Mouse (Mus musculus) forebrain, embryonic 14.5 days (tissue): ENCODE data around the gene Sowaha. TPM values are rescaled to one million over a fixed set of nuclear protein-coding genes. Genes with fewer than 3 reads are reported as not detected.

Experiments used
- ATAC-seq: fragments of 200-750 bp; cut with Nextera tagmentation; 2 replicates; pipeline ENCODE4 v1.8.0; 2017; ENCODE audit warnings: mild to moderate bottlenecking, moderate library complexity
- DNase-seq: peaks from one replicate; pipeline ENCODE4 v3.0.0-alpha.2; 2015; ENCODE audit warnings: low spot score
- H3K27ac ChIP-seq: fragments of 300-500 bp; sonication (generic); 2 replicates; pipeline ENCODE4 v1.5.1; 2014; ENCODE audit warnings: low read depth, mild to moderate bottlenecking, control low read depth, low read length, moderate library complexity
- H3K27me3 ChIP-seq: fragments of 300-500 bp; sonication (generic); replicated peaks from 2 replicates; pipeline ENCODE4 v1.6.1; 2014; ENCODE audit warnings: low read length, control low read depth, mixed read lengths; ENCODE audit not compliant: control insufficient read depth, insufficient read depth
- H3K36me3 ChIP-seq: fragments of 300-500 bp; sonication (generic); 2 replicates; pipeline ENCODE4 v1.6.1; 2014; ENCODE audit warnings: low read length, control low read depth; ENCODE audit not compliant: control insufficient read depth, insufficient read depth
- H3K4me1 ChIP-seq: fragments of 300-500 bp; sonication (generic); 2 replicates; pipeline ENCODE4 v1.6.1; 2014; ENCODE audit warnings: antibody characterized with exemption, low read length, control low read depth; ENCODE audit not compliant: control insufficient read depth, insufficient read depth
- H3K4me2 ChIP-seq: fragments of 300-500 bp; sonication (generic); 2 replicates; pipeline ENCODE4 v1.6.1; 2014; ENCODE audit warnings: mild to moderate bottlenecking, control low read depth, low read length
- H3K4me3 ChIP-seq: fragments of 300-500 bp; sonication (generic); 2 replicates; pipeline ENCODE4 v1.5.1; 2014; ENCODE audit warnings: low read depth, low read length, control low read depth
- H3K9ac ChIP-seq: fragments of 300-500 bp; sonication (generic); 2 replicates; pipeline ENCODE4 v1.6.1; 2014; ENCODE audit warnings: mild to moderate bottlenecking, low read length, control low read depth, moderate library complexity
- H3K9me3 ChIP-seq: fragments of 300-500 bp; sonication (generic); replicated peaks from 2 replicates; pipeline ENCODE4 v1.6.1; 2016; ENCODE audit warnings: low read length, control low read depth, mixed read lengths; ENCODE audit not compliant: control insufficient read depth
- WGBS: fragments of 180-500 bp; shearing (Covaris S2); extraction: QIAGEN DNeasy Blood & Tissue Kit; methylation state at CpG from one replicate; pipeline ENCODE4 v1.1.7; 2014; 5-methylcytosine and 5-hydroxymethylcytosine counted together
- polyA plus RNA-seq: library from polyadenylated mRNA; unstranded; fragments of >200 nt; fragmentation: Nextera tagmentation; extraction: Ambion mirVana; gene quantifications from 2 replicates; pipeline ENCODE4 v1.2.1, GENCODE M21; 2014

Sowaha gene
- polyA plus RNA-seq, result 1.2 and 1.7 TPM in 2 replicates

DNA sequence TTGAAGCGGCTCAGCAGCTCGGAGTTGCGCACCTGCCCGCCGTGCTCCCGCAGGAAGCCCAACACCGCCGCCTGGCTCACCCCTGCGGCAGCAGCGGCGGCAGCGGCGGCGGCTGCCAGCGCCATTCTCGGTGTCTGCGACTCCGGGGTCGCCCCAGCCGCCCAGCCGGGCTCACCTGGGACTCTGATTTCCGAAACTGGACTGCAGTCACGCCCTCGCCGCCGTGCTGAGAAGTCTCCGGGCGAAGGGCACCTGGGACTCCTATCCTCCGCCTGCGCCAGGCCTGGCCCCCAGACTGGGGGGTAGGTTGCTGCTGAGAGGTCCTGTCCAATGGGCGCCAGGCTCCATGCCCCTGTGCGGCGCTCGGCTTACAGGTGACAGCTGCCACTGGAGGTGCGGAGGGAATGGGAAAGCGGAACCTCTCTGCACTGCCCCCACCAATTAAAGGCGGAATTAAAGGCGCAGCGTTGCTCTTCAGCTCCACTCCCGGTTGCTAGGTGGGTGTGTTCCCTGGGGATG lies at the start of gene Sowaha, which contains the start of gene Gm9945:
Sowaha (minus strand) TSS at position 492 of the 519 bp plus-strand sequence.
Gm9945 (plus strand) TSS at position 384 of the 519 bp plus-strand sequence.
- ATAC-seq (no peak; the same call in 1 of the 2 replicates), DNase-seq (peak; percentile 29)
- H3K9ac ChIP-seq, result peak within 1 kb of the TSS; percentile 55
- peak within 1 kb of the TSS; percentile 62 for H3K4me2 ChIP-seq
- H3K27ac ChIP-seq, result 0 out of 2 replicates have a peak within 1 kb of the TSS, but pooled peaks have one; percentile 21
- H3K4me3 ChIP-seq, result peak within 1 kb of the TSS; percentile 39
- peaks cover 10% of the 10 kb centered on the region; the same call in 1 of the 2 replicates for H3K4me1 ChIP-seq
- peaks cover 36% of the 10 kb centered on the region for H3K27me3 ChIP-seq
- H3K9me3 ChIP-seq, result 0 out of 2 replicates have a peak, but pooled peaks cover 2% of the 10 kb centered on the region
- no peaks in the 10 kb centered on the region for H3K36me3 ChIP-seq
- WGBS, result 3% methylated on average over 40 of the region's 40 CpGs

DNA sequence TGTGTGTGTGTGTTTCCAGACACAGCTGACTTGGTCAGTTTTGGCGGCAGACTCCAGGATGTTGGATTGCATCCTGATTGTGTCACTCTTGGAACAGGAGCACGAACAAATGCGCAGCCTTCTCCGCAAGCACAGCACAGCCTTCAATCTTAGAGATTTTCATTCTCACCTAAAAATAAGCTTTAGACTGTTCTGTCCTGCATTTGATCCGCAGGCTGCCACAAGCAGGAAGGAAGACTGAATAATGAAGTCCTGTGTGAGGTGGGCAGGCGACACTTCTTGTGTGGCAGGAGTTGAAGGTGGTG lies 49.1 kb upstream of the Sowaha start:
- Histone ChIP-seq H3K4me3 (no peak overlapping the region), H3K4me2 (no peak overlapping the region), H3K9ac (no peak overlapping the region), H3K4me1 (0 out of 2 replicates have a peak, but pooled peaks cover 4% of the 10 kb centered on the region), H3K27ac (no peak overlapping the region), H3K9me3 (no peaks in the 10 kb centered on the region), H3K27me3 (no peaks in the 10 kb centered on the region), H3K36me3 (peaks cover 7% of the 10 kb centered on the region; the same call in 1 of the 2 replicates)
- WGBS, result 72% methylated on average over 6 of the region's 6 CpGs
- DNase-seq (no peak), ATAC-seq (no peak)

DNA sequence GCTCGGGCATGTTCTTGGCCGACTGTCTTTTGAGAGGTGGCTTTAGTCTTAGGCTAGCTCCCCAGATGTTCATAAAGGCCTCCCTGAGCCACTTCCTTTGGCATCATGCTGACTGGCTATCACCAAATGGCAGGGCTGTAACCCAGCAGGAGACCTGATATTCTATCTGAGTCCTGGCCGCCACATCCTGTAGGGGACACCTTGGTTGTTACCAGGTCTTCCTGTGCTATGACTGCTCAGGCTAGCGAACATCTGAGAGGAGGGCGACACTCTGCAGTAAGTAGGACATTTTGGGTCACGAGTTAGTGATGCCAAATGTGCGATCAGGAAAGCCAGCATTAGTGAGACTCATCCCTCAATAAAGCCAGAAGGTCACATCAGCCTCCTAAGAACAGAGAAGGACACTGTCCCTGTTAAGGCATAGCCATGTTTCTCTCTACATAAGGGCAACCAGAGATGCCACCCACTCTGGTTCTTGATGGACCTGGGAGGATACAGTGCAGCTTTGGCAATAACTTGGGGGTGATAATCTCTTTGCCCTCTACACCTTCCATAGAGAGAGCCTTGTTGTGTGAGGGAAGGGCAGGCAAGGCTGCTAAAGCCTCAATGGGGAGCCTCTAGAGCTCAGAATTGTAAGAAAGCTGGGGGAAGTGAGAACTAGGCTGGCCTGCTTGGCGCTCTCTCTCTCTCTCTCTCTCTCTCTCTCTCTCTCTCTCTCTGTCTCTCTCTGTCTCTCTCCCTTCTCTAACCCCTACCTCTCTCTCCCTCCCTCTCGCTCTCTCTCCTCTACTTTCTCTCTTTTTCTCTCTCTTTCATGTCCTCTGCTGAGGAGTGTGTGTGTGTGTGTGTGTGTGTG lies 48.6 kb upstream of the Sowaha start:
- Histone ChIP-seq H3K36me3 (peaks cover 1% of the 10 kb centered on the region; the same call in 1 of the 2 replicates), H3K9me3 (no peaks in the 10 kb centered on the region), H3K27me3 (no peaks in the 10 kb centered on the region), H3K4me1 (0 out of 2 replicates have a peak, but pooled peaks cover 4% of the 10 kb centered on the region), H3K4me3 (no peak overlapping the region), H3K27ac (no peak overlapping the region), H3K9ac (no peak overlapping the region), H3K4me2 (no peak overlapping the region)
- no peak for DNase-seq
- 82% methylated on average over 9 of the region's 9 CpGs for WGBS
- ATAC-seq, result no peak

DNA sequence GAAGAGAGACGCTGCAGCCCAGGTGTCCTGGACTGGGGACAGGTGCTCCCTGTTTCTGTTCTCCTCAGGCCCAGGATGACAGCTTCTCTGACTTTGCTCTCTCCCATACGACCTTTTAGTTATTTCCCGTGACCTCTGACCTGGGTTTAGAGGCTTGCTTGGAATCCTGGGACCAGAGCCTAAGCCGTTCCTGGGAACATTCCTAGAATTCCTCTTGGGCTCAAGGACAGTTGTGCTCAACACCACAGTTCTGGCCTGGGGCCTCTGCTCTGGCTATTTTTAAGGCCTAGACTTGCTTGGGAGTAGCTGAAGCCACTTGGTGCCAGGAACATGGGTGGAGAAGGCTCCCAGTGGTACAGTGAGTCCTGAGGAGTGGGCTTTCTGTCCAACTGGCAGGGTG lies 45.4 kb upstream of the Sowaha start:
- Histone ChIP-seq H3K27me3 (no peaks in the 10 kb centered on the region), H3K9ac (no peak overlapping the region), H3K27ac (no peak overlapping the region), H3K9me3 (no peaks in the 10 kb centered on the region), H3K4me3 (no peak overlapping the region), H3K4me1 (peaks cover 19% of the 10 kb centered on the region), H3K4me2 (no peak overlapping the region), H3K36me3 (no peaks in the 10 kb centered on the region)
- WGBS, result 56% methylated on average over 4 of the region's 4 CpGs
- DNase-seq (no peak), ATAC-seq (no peak)

DNA sequence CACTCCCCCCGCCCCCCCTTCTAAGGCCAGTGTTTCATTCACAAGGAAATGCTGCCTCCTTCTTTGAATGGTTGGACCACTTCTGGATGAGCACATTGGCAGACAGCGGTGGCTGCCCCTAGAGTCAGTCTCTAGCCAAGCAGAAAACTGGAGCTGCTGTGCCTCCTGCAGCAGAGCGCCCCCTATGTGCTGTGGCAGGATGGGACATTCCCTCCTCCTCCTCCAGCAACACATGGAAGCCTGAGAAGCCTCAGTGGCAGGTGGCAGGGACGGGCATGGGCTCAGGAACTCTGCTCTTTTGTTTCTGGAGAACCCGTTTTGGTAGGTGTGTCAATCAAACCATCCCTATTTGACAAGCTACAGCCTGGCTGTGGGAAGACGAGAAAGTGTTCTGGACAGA lies 44.8 kb upstream of the Sowaha start:
- WGBS, result 58% methylated on average over 6 of the region's 6 CpGs
- Histone ChIP-seq H3K9ac (no peak overlapping the region), H3K4me1 (peaks cover 22% of the 10 kb centered on the region)

DNA sequence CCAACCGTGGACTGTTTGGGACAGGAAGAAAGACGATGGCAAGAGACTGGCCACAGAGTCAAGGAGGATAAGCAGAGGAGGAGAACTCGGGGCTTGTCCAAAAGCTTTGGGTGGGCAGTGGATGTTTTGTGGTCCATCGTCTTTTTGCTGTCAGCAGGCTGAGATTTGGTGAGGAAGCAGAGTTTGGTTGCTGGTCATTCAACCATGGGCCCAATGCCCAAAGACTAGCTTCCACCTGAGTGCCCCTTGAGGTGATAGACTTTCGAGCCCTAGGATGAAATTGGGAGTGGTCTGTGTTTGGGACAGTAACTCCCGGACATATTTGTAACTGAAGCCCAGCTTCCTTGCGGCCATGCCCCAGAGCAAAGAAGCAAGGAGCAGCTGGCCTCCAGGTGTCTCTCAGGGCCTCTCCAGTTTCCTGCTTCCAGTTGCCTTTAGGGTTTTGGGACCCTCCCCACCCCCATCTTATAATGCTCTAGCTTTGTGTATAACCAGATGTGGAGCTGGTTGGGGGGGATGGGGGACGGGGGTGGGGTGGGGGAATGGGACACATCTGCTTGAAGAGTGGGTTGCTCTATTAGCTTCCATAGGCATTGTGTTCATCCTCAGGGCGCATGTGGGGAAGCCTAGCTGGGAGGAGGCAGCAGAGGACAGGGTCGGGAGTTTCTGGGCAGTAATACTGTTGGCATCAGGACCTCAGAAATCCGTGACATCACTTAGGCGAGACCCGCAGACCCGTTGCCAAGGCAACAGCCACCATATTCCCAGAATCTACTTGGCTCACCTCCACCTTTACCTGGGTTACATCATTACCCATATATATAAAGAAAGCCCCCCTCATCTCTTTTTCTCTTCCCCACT lies 43.7 kb upstream of the Sowaha start:
- Histone ChIP-seq H3K4me1 (peaks cover 22% of the 10 kb centered on the region), H3K9me3 (no peaks in the 10 kb centered on the region), H3K9ac (no peak overlapping the region), H3K27me3 (no peaks in the 10 kb centered on the region), H3K4me3 (no peak overlapping the region), H3K36me3 (no peaks in the 10 kb centered on the region), H3K27ac (no peak overlapping the region), H3K4me2 (no peak overlapping the region)
- ATAC-seq, result no peak
- no peak for DNase-seq
- WGBS, result 86% methylated on average over 14 of the region's 14 CpGs

More for the DNA sequence above, 44.8 kb upstream of the Sowaha start:
- Histone ChIP-seq H3K36me3 (no peaks in the 10 kb centered on the region), H3K4me2 (no peak overlapping the region), H3K4me3 (no peak overlapping the region), H3K27ac (no peak overlapping the region), H3K9me3 (no peaks in the 10 kb centered on the region), H3K27me3 (no peaks in the 10 kb centered on the region)
- no peak for DNase-seq
- ATAC-seq, result no peak

DNA sequence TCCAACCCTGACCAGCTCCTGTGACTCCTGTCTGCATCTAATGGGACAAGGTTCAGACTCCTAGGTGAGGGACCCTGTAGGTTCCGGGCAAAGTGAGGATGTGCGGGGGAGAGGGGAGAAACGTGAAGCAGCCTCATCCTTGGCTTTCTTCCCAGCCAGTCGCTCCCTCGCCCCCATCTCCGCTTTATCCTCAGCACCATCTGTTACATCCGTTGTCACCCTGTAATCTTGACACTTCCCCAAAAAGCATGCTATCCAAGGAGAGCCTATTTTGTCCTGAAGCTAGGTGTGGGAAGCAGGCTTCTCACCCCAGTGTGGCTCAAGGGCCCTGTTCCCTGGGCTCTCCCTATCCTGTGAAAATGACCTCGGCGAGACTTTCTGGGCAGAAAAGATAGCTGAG lies 42.9 kb upstream of the Sowaha start:
- Histone ChIP-seq H3K4me2 (no peak overlapping the region), H3K4me3 (no peak overlapping the region)

DNA sequence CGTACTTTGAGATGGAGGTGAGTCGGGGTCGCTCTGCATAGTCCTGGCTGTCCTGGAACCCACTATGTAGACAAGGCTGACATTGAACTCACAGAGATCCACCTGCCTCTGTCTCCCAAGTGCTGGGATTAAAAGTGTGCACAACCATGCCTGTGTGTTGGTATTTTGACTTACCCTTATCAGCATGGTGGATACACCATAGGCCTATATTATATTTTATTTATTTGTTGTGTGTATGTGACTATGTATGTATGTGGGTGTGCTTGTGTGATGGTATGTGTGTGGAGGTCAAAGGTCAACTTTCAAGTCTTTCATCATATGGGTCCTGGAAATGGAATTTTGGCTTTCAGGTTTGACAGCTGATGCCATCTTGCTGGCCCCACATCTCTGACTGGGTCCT lies 42.3 kb upstream of the Sowaha start:
- no peaks in the 10 kb centered on the region for H3K36me3 ChIP-seq
- DNase-seq (no peak), ATAC-seq (no peak)
- H3K27ac ChIP-seq, result no peak overlapping the region
- no peaks in the 10 kb centered on the region for H3K9me3 ChIP-seq
- no peaks in the 10 kb centered on the region for H3K27me3 ChIP-seq
- peaks cover 22% of the 10 kb centered on the region for H3K4me1 ChIP-seq
- H3K4me3 ChIP-seq, result no peak overlapping the region
- H3K4me2 ChIP-seq, result no peak overlapping the region
- no peak overlapping the region for H3K9ac ChIP-seq
- WGBS, result 94% methylated on average over 3 of the region's 3 CpGs

More for the DNA sequence above, 42.9 kb upstream of the Sowaha start:
- H3K9me3 ChIP-seq, result no peaks in the 10 kb centered on the region
- H3K36me3 ChIP-seq, result no peaks in the 10 kb centered on the region
- WGBS, result 67% methylated on average over 9 of the region's 9 CpGs
- ATAC-seq (no peak), DNase-seq (peak; percentile 45)
- H3K4me1 ChIP-seq, result peaks cover 22% of the 10 kb centered on the region
- H3K27me3 ChIP-seq, result no peaks in the 10 kb centered on the region
- no peak overlapping the region for H3K9ac ChIP-seq
- no peak overlapping the region for H3K27ac ChIP-seq
